Mouse (Mus musculus): ENCODE results near the gene Mapkapk5. TPM values are rescaled to one million over a fixed set of nuclear protein-coding genes. Genes with fewer than 3 reads are reported as not detected.
A peak's percentile ranks its signal among the peaks of the same experiment; 100 is the strongest.

Gene Mapkapk5
- polyA plus RNA-seq, 2 experiments = 60.4 to 110 TPM

GRCm38 (mm10) chr5:121592064-121592815 is 46.5 kb upstream of the Mapkapk5 start:
- no peaks in the 10 kb centered on the region for H3K9me3 ChIP-seq (ENCODE audit: control insufficient read depth, low read length)
- peak overlapping the region; percentile 81 for H3K4me3 ChIP-seq (replicated peaks; ENCODE audit: low read length)
- no peak for DNase-seq (ENCODE audit: low spot score)
- ATAC-seq (ENCODE audit: low FRiP score, low read depth) = no peak
- H3K9ac ChIP-seq (ENCODE audit: low read depth, low read length, severe bottlenecking) = peak overlapping the region; percentile 83
- peak overlapping the region; percentile 59 for H3K4me2 ChIP-seq (replicated peaks; ENCODE audit: low read depth, low read length, severe bottlenecking)
- WGBS = 56% methylated on average over 11 of the region's 11 CpGs
- TF ChIP-seq POLR2A (IDR thresholded peaks at IDR 0.05; ENCODE audit: borderline replicate concordance, extremely low read depth, insufficient read depth, insufficient read length) = no peak
- H3K27me3 ChIP-seq (ENCODE audit: control insufficient read depth, insufficient read depth, low read length) = no peaks in the 10 kb centered on the region
- H3K4me1 ChIP-seq (ENCODE audit: control insufficient read depth, insufficient read depth, low read length) = peaks cover 14% of the 10 kb centered on the region
- no peak overlapping the region for H3K27ac ChIP-seq (replicated peaks; ENCODE audit: low read depth, low read length)
- H3K36me3 ChIP-seq (ENCODE audit: control insufficient read depth, insufficient read depth, low read length) = no peaks in the 10 kb centered on the region; the same call in none of the 2 replicates

- no peak overlapping the region for H3K9ac ChIP-seq (ENCODE audit: low read depth, low read length, severe bottlenecking)
- no peaks in the 10 kb centered on the region for H3K27me3 ChIP-seq (ENCODE audit: control insufficient read depth, insufficient read depth, low read length)
- DNase-seq (ENCODE audit: low spot score) (no peak), ATAC-seq (ENCODE audit: low FRiP score, low read depth) (no peak)
- WGBS = 67% methylated on average over 11 of the region's 11 CpGs
- H3K4me1 ChIP-seq (ENCODE audit: control insufficient read depth, insufficient read depth, low read length) = peaks cover 16% of the 10 kb centered on the region
- no peak overlapping the region for H3K27ac ChIP-seq (replicated peaks; ENCODE audit: low read depth, low read length)
- no peak for TF ChIP-seq POLR2A (IDR thresholded peaks at IDR 0.05; ENCODE audit: borderline replicate concordance, extremely low read depth, insufficient read depth, insufficient read length)
- H3K36me3 ChIP-seq (ENCODE audit: control insufficient read depth, insufficient read depth, low read length) = no peaks in the 10 kb centered on the region; the same call in none of the 2 replicates
- H3K4me3 ChIP-seq (replicated peaks; ENCODE audit: low read length) = no peak overlapping the region
- no peaks in the 10 kb centered on the region for H3K9me3 ChIP-seq (ENCODE audit: control insufficient read depth, low read length)
- no peak overlapping the region for H3K4me2 ChIP-seq (replicated peaks; ENCODE audit: low read depth, low read length, severe bottlenecking)
Observed at GRCm38 (mm10) chr5:121591417-121592063, 45.8 kb upstream of the Mapkapk5 start.

GRCm38 (mm10) chr5:121589928-121590327 is 44.2 kb upstream of the Mapkapk5 start:
- Histone ChIP-seq H3K9me3 (ENCODE audit: control insufficient read depth, low read length) (no peaks in the 10 kb centered on the region), H3K27ac (replicated peaks; ENCODE audit: low read depth, low read length) (no peak overlapping the region), H3K4me1 (ENCODE audit: control insufficient read depth, insufficient read depth, low read length) (peaks cover 18% of the 10 kb centered on the region), H3K36me3 (ENCODE audit: control insufficient read depth, insufficient read depth, low read length) (no peaks in the 10 kb centered on the region; the same call in none of the 2 replicates), H3K9ac (ENCODE audit: low read depth, low read length, severe bottlenecking) (no peak overlapping the region), H3K4me3 (replicated peaks; ENCODE audit: low read length) (no peak overlapping the region), H3K27me3 (ENCODE audit: control insufficient read depth, insufficient read depth, low read length) (no peaks in the 10 kb centered on the region), H3K4me2 (replicated peaks; ENCODE audit: low read depth, low read length, severe bottlenecking) (no peak overlapping the region)
- no peak for TF ChIP-seq POLR2A (IDR thresholded peaks at IDR 0.05; ENCODE audit: borderline replicate concordance, extremely low read depth, insufficient read depth, insufficient read length)
- no peak for ATAC-seq (ENCODE audit: low FRiP score, low read depth)
- WGBS = 75% methylated on average over 6 of the region's 6 CpGs
- no peak for DNase-seq (ENCODE audit: low spot score)

- no peaks in the 10 kb centered on the region; the same call in none of the 2 replicates for H3K36me3 ChIP-seq (ENCODE audit: control insufficient read depth, insufficient read depth, low read length)
- TF ChIP-seq POLR2A (IDR thresholded peaks at IDR 0.05; ENCODE audit: borderline replicate concordance, extremely low read depth, insufficient read depth, insufficient read length) = no peak
- H3K27ac ChIP-seq (replicated peaks; ENCODE audit: low read depth, low read length) = no peak overlapping the region
- ATAC-seq (ENCODE audit: low FRiP score, low read depth) = no peak
- H3K4me1 ChIP-seq (ENCODE audit: control insufficient read depth, insufficient read depth, low read length) = peaks cover 12% of the 10 kb centered on the region
- no peaks in the 10 kb centered on the region for H3K9me3 ChIP-seq (ENCODE audit: control insufficient read depth, low read length)
- no peaks in the 10 kb centered on the region for H3K27me3 ChIP-seq (ENCODE audit: control insufficient read depth, insufficient read depth, low read length)
- no peak overlapping the region for H3K4me2 ChIP-seq (replicated peaks; ENCODE audit: low read depth, low read length, severe bottlenecking)
- 57% methylated on average over 6 of the region's 6 CpGs for WGBS
- no peak for DNase-seq (ENCODE audit: low spot score)
- no peak overlapping the region for H3K4me3 ChIP-seq (replicated peaks; ENCODE audit: low read length)
- H3K9ac ChIP-seq (ENCODE audit: low read depth, low read length, severe bottlenecking) = no peak overlapping the region
Observed at GRCm38 (mm10) chr5:121586400-121587039, 40.8 kb upstream of the Mapkapk5 start.

- H3K9me3 ChIP-seq (ENCODE audit: control insufficient read depth, low read length) = no peaks in the 10 kb centered on the region
- H3K4me2 ChIP-seq (replicated peaks; ENCODE audit: low read depth, low read length, severe bottlenecking) = no peak overlapping the region
- H3K27me3 ChIP-seq (ENCODE audit: control insufficient read depth, insufficient read depth, low read length) = no peaks in the 10 kb centered on the region
- H3K27ac ChIP-seq (replicated peaks; ENCODE audit: low read depth, low read length) = no peak overlapping the region
- H3K4me3 ChIP-seq (replicated peaks; ENCODE audit: low read length) = no peak overlapping the region
- DNase-seq (ENCODE audit: low spot score) (no peak), ATAC-seq (ENCODE audit: low FRiP score, low read depth) (no peak)
- peaks cover 4% of the 10 kb centered on the region for H3K36me3 ChIP-seq (ENCODE audit: control insufficient read depth, insufficient read depth, low read length)
- no peak for TF ChIP-seq POLR2A (IDR thresholded peaks at IDR 0.05; ENCODE audit: borderline replicate concordance, extremely low read depth, insufficient read depth, insufficient read length)
- H3K4me1 ChIP-seq (ENCODE audit: control insufficient read depth, insufficient read depth, low read length) = peaks cover 12% of the 10 kb centered on the region
- WGBS = 84% methylated on average over 5 of the region's 5 CpGs
- H3K9ac ChIP-seq (ENCODE audit: low read depth, low read length, severe bottlenecking) = no peak overlapping the region
Observed at GRCm38 (mm10) chr5:121585699-121586098, 40.0 kb upstream of the Mapkapk5 start.
